Mouse (Mus musculus) splenic B cell, adult 2 months (primary cell): ENCODE data around the gene Mup14.
"Not testable (repeated sequence)": the region's sequence is repeated elsewhere in the genome, so short reads cannot be mapped to it uniquely, and the experiment has no call there.

Source experiments
- DNase-seq: peaks from one replicate; pipeline ENCODE4 v3.0.0-alpha.2; 2011; ENCODE audit warnings: low read depth, low spot score
- H3K27me3 ChIP-seq: 2 replicates; pipeline ENCODE4 v1.6.1; 2012; ENCODE audit warnings: mild to moderate bottlenecking, low read length, moderate library complexity, mixed read lengths; ENCODE audit not compliant: control insufficient read depth, poor library complexity, insufficient read depth, severe bottlenecking
- H3K36me3 ChIP-seq: 2 replicates; pipeline ENCODE4 v1.6.1; 2012; ENCODE audit warnings: mild to moderate bottlenecking, low read length, moderate library complexity, mixed read lengths; ENCODE audit not compliant: control insufficient read depth, poor library complexity, insufficient read depth, severe bottlenecking

Gene Mup14

GRCm38 (mm10) chr4:61303900-61304299 is at the start of gene Mup14:
TSS of gene Mup14 (minus strand) at chr4:61304000.
- H3K27me3 ChIP-seq, H3K36me3 ChIP-seq, DNase-seq: not testable (repeated sequence)

DNA sequence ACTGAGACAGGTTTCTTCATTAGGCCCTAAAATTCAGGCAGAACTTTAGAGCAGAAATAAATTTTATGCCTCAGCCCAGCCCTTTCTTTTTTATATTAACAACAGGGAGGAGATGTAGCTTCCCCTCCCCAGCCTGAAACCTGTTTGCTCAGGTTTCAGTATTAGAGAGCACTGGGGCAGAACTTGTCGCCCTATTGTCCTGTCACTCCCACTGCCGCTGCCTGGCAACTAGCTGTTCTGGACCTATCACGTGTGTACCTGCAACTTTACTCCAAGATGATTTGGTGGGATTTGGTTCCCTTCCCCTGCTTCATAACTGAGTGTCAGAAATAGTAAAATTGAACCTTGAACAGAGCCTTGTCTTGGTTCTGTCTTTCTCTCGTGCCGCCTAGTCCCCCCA is 34.3 kb upstream of the Mup14 start:
- not testable (repeated sequence) for H3K36me3 ChIP-seq, H3K27me3 ChIP-seq, DNase-seq
